Mouse (Mus musculus) cerebellum, adult 2 months (tissue): ENCODE measurements around the gene Xrcc3.

ENCODE experiments used
- CTCF ChIP-seq: fragments of 200-500 bp; IDR thresholded peaks from 2 replicates; pipeline ENCODE4 v1.5.1; 2011; ENCODE audit warnings: low read depth, mild to moderate bottlenecking, control low read depth, low read length, moderate library complexity, borderline replicate concordance; ENCODE audit not compliant: insufficient read depth
- POLR2A ChIP-seq: fragments of 200-500 bp; IDR thresholded peaks from 2 replicates; pipeline ENCODE4 v1.6.1; 2011; ENCODE audit warnings: low read length, control low read depth, borderline replicate concordance; ENCODE audit not compliant: insufficient read depth

- TF ChIP-seq CTCF (0 out of 2 replicates have a peak, but pooled peaks have one; percentile 11), POLR2A (no peak)
These were observed 3.9 kb downstream of the Xrcc3 start for GRCm38 (mm10) chr12:111809762-111810161.
